19 mouse cellular contexts compared by ENCODE assay signal in genomic region chr19:32416692-32417317, GRCm38 (mm10). TPM values are rescaled to one million over a fixed set of nuclear protein-coding genes. Genes with fewer than 3 reads are reported as not detected.
DNase-seq lines count a peak whose midpoint lies in the region; ATAC-seq and TF ChIP-seq lines count a peak whose summit lies in the region.
"Had no signal": no experiment of that assay in that cellular context is flagged by ENCODE, and none has a peak within 500 bp of the region (broad histone marks: within the 10 kb centered on the region; RNA-seq: fewer than 3 reads in every experiment).

No protein-coding gene starts in this region.

- H3K4me2 ChIP-seq in midbrain, embryonic 16.5 days (ENCODE audit: low read length), result no peak overlapping the region
- H3K4me2 ChIP-seq: forebrain, embryonic 13.5 days; limb, embryonic 13.5 days had no signal

- H3K27me3 ChIP-seq in Patski, result peaks cover 3% of the 10 kb centered on the region
- H3K27me3 ChIP-seq in limb, embryonic 10.5 days (ENCODE audit: low read depth, poor library complexity, severe bottlenecking), result no peaks in the 10 kb centered on the region
- H3K27me3 ChIP-seq in midbrain, embryonic 16.5 days (ENCODE audit: control insufficient read depth, insufficient read depth, low read depth, low read length), result no peaks in the 10 kb centered on the region
- H3K27me3 ChIP-seq: forebrain, embryonic 13.5 days; limb, embryonic 13.5 days had no signal

- H3K9ac ChIP-seq in midbrain, embryonic 16.5 days (ENCODE audit: low read depth, low read length), result no peak overlapping the region
- H3K9ac ChIP-seq: forebrain, embryonic 13.5 days; limb, embryonic 13.5 days; liver, embryonic 14.5 days had no signal

- POLR2A ChIA-PET in Patski (lab: Charles Lee), result no interaction called here

- WGBS in limb, embryonic 10.5 days, result 88% methylated on average over 7 of the region's 7 CpGs
- 87% methylated on average over 7 of the region's 7 CpGs for WGBS in midbrain, embryonic 16.5 days

- CTCF ChIA-PET in Patski (lab: Charles Lee), result no interaction called here

- no peaks in the 10 kb centered on the region for H3K9me3 ChIP-seq in limb, embryonic 10.5 days (replicated peaks)
- no peaks in the 10 kb centered on the region for H3K9me3 ChIP-seq in midbrain, embryonic 16.5 days (replicated peaks; ENCODE audit: control insufficient read depth, low read length, poor library complexity, severe bottlenecking)
- H3K9me3 ChIP-seq: forebrain, embryonic 13.5 days; heart, embryonic 10.5 days; hindbrain, embryonic 10.5 days; limb, embryonic 13.5 days had no signal

- peak; percentile 69 for ATAC-seq in Patski
- ATAC-seq in midbrain, embryonic 16.5 days, result no peak
- ATAC-seq: forebrain, embryonic 13.5 days; hindbrain, postnatal 0 days had no signal

- no peak for TF ChIP-seq CTCF in Patski (IDR thresholded peaks at IDR 0.05)

- no peaks in the 10 kb centered on the region for H3K36me3 ChIP-seq in limb, embryonic 10.5 days
- no peaks in the 10 kb centered on the region for H3K36me3 ChIP-seq in midbrain, embryonic 16.5 days (ENCODE audit: control insufficient read depth, insufficient read depth, low read length)
- H3K36me3 ChIP-seq: heart, embryonic 10.5 days; hindbrain, embryonic 10.5 days; limb, embryonic 13.5 days had no signal

- no peaks in the 10 kb centered on the region for H3K4me1 ChIP-seq in limb, embryonic 10.5 days
- H3K4me1 ChIP-seq in midbrain, embryonic 16.5 days (ENCODE audit: control insufficient read depth, insufficient read depth, low read length), result no peaks in the 10 kb centered on the region
- H3K4me1 ChIP-seq: forebrain, embryonic 13.5 days; hindbrain, embryonic 10.5 days; limb, embryonic 13.5 days had no signal

- H3K27ac ChIP-seq in limb, embryonic 10.5 days, result no peak overlapping the region
- H3K27ac ChIP-seq in midbrain, embryonic 16.5 days (ENCODE audit: low read length), result no peak overlapping the region
- H3K27ac ChIP-seq: forebrain, embryonic 13.5 days; heart, embryonic 10.5 days; hindbrain, embryonic 10.5 days; hindbrain, postnatal 0 days; kidney, postnatal 0 days; limb, embryonic 13.5 days; liver, embryonic 14.5 days had no signal

- H3K4me3 ChIP-seq in limb, embryonic 10.5 days, result no peak overlapping the region
- no peak overlapping the region for H3K4me3 ChIP-seq in midbrain, embryonic 16.5 days (ENCODE audit: low read depth, low read length)
- H3K4me3 ChIP-seq: forebrain, embryonic 13.5 days; heart, embryonic 10.5 days; hindbrain, embryonic 10.5 days; limb, embryonic 13.5 days had no signal

- in situ Hi-C loops in Patski (cut with MboI; ENCODE audit: low pct_unique_long_range_greater_than_20kb), result no loop called here

- DNase-seq in cerebellum, postnatal 10 days, result peak; percentile 18 to 20
- no peak for DNase-seq in cerebellum, adult 9-11 months
- DNase-seq in 416B (ENCODE audit: low read depth) (peak; percentile 85), Patski (ENCODE audit: low read depth, low spot score) (peak; percentile 35)
- DNase-seq in limb, embryonic 10.5 days (ENCODE audit: low spot score), result peak; percentile 13
- no peak for DNase-seq in right cerebral cortex, postnatal 36 days (ENCODE audit: low spot score in 2 of 2)
- no peak for DNase-seq in embryo, embryonic 10 days (ENCODE audit: low spot score)
- DNase-seq: cerebellum, adult 2 months; gastrocnemius, postnatal 25 days; kidney, adult 11 months; midbrain, embryonic 14.5 days had no signal

RNA-seq across cellular contexts. Expression of gene Sgms1, which starts 27.3 kb away (rescaled TPM):
- 26.2 TPM for polyA plus RNA-seq in Patski (2021)
- polyA plus RNA-seq in limb, embryonic 10.5 days (2016; fragmentation: Nextera tagmentation; extraction: Ambion mirVana), result 14.3 and 15.7 TPM in 2 replicates
- polyA plus RNA-seq in midbrain, embryonic 16.5 days (2015; fragmentation: Nextera tagmentation; extraction: Ambion mirVana), result 20.2 and 21.5 TPM in 2 replicates

RNA-seq across cellular contexts. Expression of gene Rpl9-ps6, which starts 49.6 kb away (rescaled TPM):
- polyA plus RNA-seq in Patski (2021), result 38.9 TPM
- polyA plus RNA-seq in limb, embryonic 10.5 days (2016; fragmentation: Nextera tagmentation; extraction: Ambion mirVana), result 59.1 and 67.7 TPM in 2 replicates
- 44.7 and 48.2 TPM in 2 replicates for polyA plus RNA-seq in midbrain, embryonic 16.5 days (2015; fragmentation: Nextera tagmentation; extraction: Ambion mirVana)

Comparison
In these comparisons a context has a peak if more than half of its experiments do, and no peak if none do; other contexts are left out.
1. DNase-seq: peak in cerebellum, postnatal 10 days (2 of 2), 416B (single experiment), Patski (single experiment) and limb, embryonic 10.5 days (single experiment); none in cerebellum, adult 9-11 months (single experiment), right cerebral cortex, postnatal 36 days (0 of 2) and embryo, embryonic 10 days (single experiment).